Mouse (Mus musculus): ENCODE results near the gene Elmo3. TPM values are rescaled to one million over a fixed set of nuclear protein-coding genes. Genes with fewer than 3 reads are reported as not detected.

Gene Elmo3
- polyA plus RNA-seq, 1 experiment from 2014 or later, result 2.6 TPM

- ATAC-seq (ENCODE audit: low FRiP score) (peak; percentile 34), DNase-seq (ENCODE audit: low spot score) (peak; percentile 82)
- WGBS, result 1% methylated on average over 34 of the region's 34 CpGs
- Histone ChIP-seq H3K36me3 (ENCODE audit: control insufficient read depth, insufficient read depth, low read length) (no peaks in the 10 kb centered on the region), H3K4me2 (replicated peaks; ENCODE audit: low read depth, low read length) (peak within 1 kb of the TSS; percentile 98), H3K27me3 (ENCODE audit: control insufficient read depth, insufficient read depth, low read length) (no peaks in the 10 kb centered on the region), H3K9ac (ENCODE audit: low read depth, low read length) (peak within 1 kb of the TSS; percentile 61), H3K9me3 (ENCODE audit: control insufficient read depth, low read length) (no peaks in the 10 kb centered on the region), H3K27ac (ENCODE audit: low read depth, low read length) (peak within 1 kb of the TSS; percentile 58; the same call in 1 of the 2 replicates), H3K4me1 (replicated peaks; ENCODE audit: control insufficient read depth, insufficient read depth, low read length) (peaks cover 2% of the 10 kb centered on the region; the same call in 1 of the 2 replicates), H3K4me3 (ENCODE audit: low read depth, low read length) (peak within 1 kb of the TSS; percentile 62)
Observed at GRCm38 (mm10) chr8:105348450-105349095, 43.2 kb downstream of the Elmo3 start, which contains the start of gene Slc9a5. Gene Slc9a5 (plus strand): TSS chr8:105348843.

- peak; percentile 45 for DNase-seq (ENCODE audit: low spot score)
- H3K36me3 ChIP-seq (ENCODE audit: control insufficient read depth, insufficient read depth, low read length), result no peaks in the 10 kb centered on the region
- 0 out of 2 replicates have a peak overlapping the region, but pooled peaks have one; percentile 14 for H3K27ac ChIP-seq (ENCODE audit: low read depth, low read length)
- ATAC-seq (ENCODE audit: low FRiP score), result peak; percentile 38
- H3K9ac ChIP-seq (ENCODE audit: low read depth, low read length), result peak overlapping the region; percentile 61
- no peaks in the 10 kb centered on the region for H3K9me3 ChIP-seq (ENCODE audit: control insufficient read depth, low read length)
- peak overlapping the region; percentile 62 for H3K4me3 ChIP-seq (ENCODE audit: low read depth, low read length)
- peak overlapping the region; percentile 98 for H3K4me2 ChIP-seq (replicated peaks; ENCODE audit: low read depth, low read length)
- WGBS, result 0% methylated on average over 35 of the region's 48 CpGs
- peaks cover 2% of the 10 kb centered on the region; the same call in 1 of the 2 replicates for H3K4me1 ChIP-seq (replicated peaks; ENCODE audit: control insufficient read depth, insufficient read depth, low read length)
- H3K27me3 ChIP-seq (ENCODE audit: control insufficient read depth, insufficient read depth, low read length), result no peaks in the 10 kb centered on the region
Observed at GRCm38 (mm10) chr8:105349096-105349771, 43.8 kb downstream of the Elmo3 start.

DNA sequence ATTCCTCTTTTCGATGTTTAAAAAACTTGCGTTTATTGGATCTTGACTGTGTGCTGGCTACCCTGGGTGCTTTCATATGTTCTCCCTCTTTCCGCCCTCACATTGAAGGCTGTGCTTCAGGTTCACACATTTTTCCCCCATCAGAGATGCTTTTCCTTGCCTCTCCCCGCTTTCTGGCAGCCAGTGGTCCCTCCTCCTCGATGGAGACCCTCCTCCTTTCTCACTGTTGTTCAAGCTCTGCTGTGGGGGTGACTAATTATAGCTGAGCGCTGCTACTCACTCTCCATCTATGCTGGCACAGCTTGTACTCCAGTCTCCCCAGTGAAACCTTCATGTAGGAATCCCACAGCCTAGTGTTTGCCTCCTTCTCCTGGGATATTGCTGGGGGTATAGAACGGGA is 44.8 kb downstream of the Elmo3 start:
- DNase-seq (ENCODE audit: low spot score), result peak; percentile 27
- Histone ChIP-seq H3K36me3 (ENCODE audit: control insufficient read depth, insufficient read depth, low read length) (no peaks in the 10 kb centered on the region), H3K4me2 (replicated peaks; ENCODE audit: low read depth, low read length) (peak overlapping the region; percentile 98), H3K27ac (ENCODE audit: low read depth, low read length) (no peak overlapping the region), H3K4me1 (replicated peaks; ENCODE audit: control insufficient read depth, insufficient read depth, low read length) (peaks cover 4% of the 10 kb centered on the region; the same call in 1 of the 2 replicates), H3K9me3 (ENCODE audit: control insufficient read depth, low read length) (no peaks in the 10 kb centered on the region), H3K4me3 (ENCODE audit: low read depth, low read length) (no peak overlapping the region), H3K27me3 (ENCODE audit: control insufficient read depth, insufficient read depth, low read length) (no peaks in the 10 kb centered on the region), H3K9ac (ENCODE audit: low read depth, low read length) (no peak overlapping the region)
- ATAC-seq (ENCODE audit: low FRiP score), result no peak
- 49% methylated on average over 7 of the region's 7 CpGs for WGBS

DNA sequence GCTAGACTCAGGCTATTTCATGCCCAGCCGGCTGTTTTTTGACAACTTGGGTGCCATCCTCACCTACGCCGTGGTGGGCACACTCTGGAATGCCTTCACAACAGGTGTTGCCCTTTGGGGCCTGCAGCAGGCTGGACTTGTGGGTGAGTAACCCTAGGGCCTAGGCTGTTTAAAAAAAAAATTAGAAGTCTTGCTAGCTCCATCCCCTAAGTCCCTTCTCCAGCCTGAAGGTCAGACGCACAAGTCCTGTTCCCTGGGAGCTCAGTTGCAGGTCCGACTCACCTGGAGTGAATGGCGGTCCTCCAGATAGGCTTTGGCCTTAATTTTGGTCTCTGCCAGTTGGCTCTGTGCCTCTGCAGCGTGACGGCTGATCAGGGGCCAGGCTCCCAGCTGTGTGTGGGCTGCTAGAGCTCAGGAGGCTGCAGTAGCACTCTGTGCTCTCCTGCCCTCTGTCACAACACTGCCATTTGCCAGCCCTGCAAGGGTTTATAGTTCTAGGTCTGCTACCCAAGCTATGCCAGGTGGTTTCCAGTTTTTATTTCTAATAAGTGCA is 48.3 kb downstream of the Elmo3 start:
- DNase-seq (ENCODE audit: low spot score) (no peak), ATAC-seq (ENCODE audit: low FRiP score) (no peak)
- WGBS, result 81% methylated on average over 8 of the region's 8 CpGs
- Histone ChIP-seq H3K9me3 (ENCODE audit: control insufficient read depth, low read length) (no peaks in the 10 kb centered on the region), H3K36me3 (ENCODE audit: control insufficient read depth, insufficient read depth, low read length) (no peaks in the 10 kb centered on the region), H3K4me1 (replicated peaks; ENCODE audit: control insufficient read depth, insufficient read depth, low read length) (0 out of 2 replicates have a peak, but pooled peaks cover 2% of the 10 kb centered on the region), H3K27me3 (ENCODE audit: control insufficient read depth, insufficient read depth, low read length) (no peaks in the 10 kb centered on the region), H3K27ac (ENCODE audit: low read depth, low read length) (no peak overlapping the region), H3K9ac (ENCODE audit: low read depth, low read length) (no peak overlapping the region), H3K4me2 (replicated peaks; ENCODE audit: low read depth, low read length) (no peak overlapping the region), H3K4me3 (ENCODE audit: low read depth, low read length) (no peak overlapping the region)

DNA sequence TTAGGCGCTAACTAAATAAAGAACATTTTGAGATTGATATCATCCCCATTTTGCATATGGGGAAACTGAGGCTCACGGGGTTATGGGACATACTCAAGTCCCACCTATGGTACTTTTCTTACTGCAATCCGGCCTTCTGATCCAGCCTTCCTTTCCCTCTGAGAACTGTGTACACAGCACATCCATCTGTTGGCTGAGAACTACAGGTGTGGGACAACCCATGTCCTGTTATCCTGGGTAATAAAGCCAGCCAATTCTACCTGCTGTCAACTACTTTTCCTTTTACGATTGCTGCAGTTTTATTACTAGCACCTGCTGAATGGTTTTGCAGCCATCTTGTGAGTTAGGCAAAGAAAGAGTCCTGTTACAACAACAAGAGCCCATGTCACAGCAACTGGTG is 49.1 kb downstream of the Elmo3 start:
- WGBS, result 90% methylated on average over 4 of the region's 4 CpGs
- ATAC-seq (ENCODE audit: low FRiP score) (no peak), DNase-seq (ENCODE audit: low spot score) (no peak)
- no peaks in the 10 kb centered on the region for H3K36me3 ChIP-seq (ENCODE audit: control insufficient read depth, insufficient read depth, low read length)
- no peaks in the 10 kb centered on the region for H3K9me3 ChIP-seq (ENCODE audit: control insufficient read depth, low read length)
- H3K27ac ChIP-seq (ENCODE audit: low read depth, low read length), result no peak overlapping the region
- H3K4me2 ChIP-seq (replicated peaks; ENCODE audit: low read depth, low read length), result no peak overlapping the region
- H3K9ac ChIP-seq (ENCODE audit: low read depth, low read length), result no peak overlapping the region
- peaks cover 2% of the 10 kb centered on the region; the same call in 1 of the 2 replicates for H3K4me1 ChIP-seq (replicated peaks; ENCODE audit: control insufficient read depth, insufficient read depth, low read length)
- no peak overlapping the region for H3K4me3 ChIP-seq (ENCODE audit: low read depth, low read length)
- no peaks in the 10 kb centered on the region for H3K27me3 ChIP-seq (ENCODE audit: control insufficient read depth, insufficient read depth, low read length)

- ATAC-seq (ENCODE audit: low FRiP score) (no peak), DNase-seq (ENCODE audit: low spot score) (peak; percentile 31)
- Histone ChIP-seq H3K27me3 (ENCODE audit: control insufficient read depth, insufficient read depth, low read length) (no peaks in the 10 kb centered on the region), H3K4me3 (ENCODE audit: low read depth, low read length) (no peak overlapping the region), H3K36me3 (ENCODE audit: control insufficient read depth, insufficient read depth, low read length) (no peaks in the 10 kb centered on the region), H3K9ac (ENCODE audit: low read depth, low read length) (no peak overlapping the region), H3K4me1 (replicated peaks; ENCODE audit: control insufficient read depth, insufficient read depth, low read length) (peaks cover 2% of the 10 kb centered on the region; the same call in 1 of the 2 replicates), H3K9me3 (ENCODE audit: control insufficient read depth, low read length) (no peaks in the 10 kb centered on the region), H3K27ac (ENCODE audit: low read depth, low read length) (no peak overlapping the region), H3K4me2 (replicated peaks; ENCODE audit: low read depth, low read length) (no peak overlapping the region)
- 59% methylated on average over 26 of the region's 26 CpGs for WGBS
Observed at GRCm38 (mm10) chr8:105355179-105356024, 50.0 kb downstream of the Elmo3 start.

DNA sequence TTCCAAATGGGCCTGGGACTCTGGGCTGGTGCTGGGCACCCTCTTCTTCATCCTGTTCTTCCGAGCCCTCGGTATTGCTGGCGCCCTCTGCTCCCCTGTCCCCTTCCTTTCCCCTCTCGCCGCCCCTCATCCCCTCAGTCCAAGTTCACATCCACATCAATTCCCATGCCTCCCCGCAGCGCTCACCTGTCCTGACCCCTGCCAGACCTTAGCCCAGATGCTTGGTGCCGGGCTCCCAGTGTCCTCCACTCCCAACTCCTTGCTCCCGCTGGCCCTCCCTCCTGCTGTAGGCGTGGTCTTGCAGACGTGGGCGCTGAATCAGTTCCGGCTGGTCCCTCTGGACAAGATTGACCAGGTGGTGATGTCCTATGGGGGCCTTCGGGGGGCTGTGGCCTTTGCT is 51.3 kb downstream of the Elmo3 start:
- no peaks in the 10 kb centered on the region for H3K27me3 ChIP-seq (ENCODE audit: control insufficient read depth, insufficient read depth, low read length)
- H3K4me2 ChIP-seq (replicated peaks; ENCODE audit: low read depth, low read length), result no peak overlapping the region
- H3K36me3 ChIP-seq (ENCODE audit: control insufficient read depth, insufficient read depth, low read length), result no peaks in the 10 kb centered on the region
- ATAC-seq (ENCODE audit: low FRiP score), result no peak
- no peak for DNase-seq (ENCODE audit: low spot score)
- no peaks in the 10 kb centered on the region for H3K9me3 ChIP-seq (ENCODE audit: control insufficient read depth, low read length)
- 92% methylated on average over 14 of the region's 14 CpGs for WGBS
- H3K4me3 ChIP-seq (ENCODE audit: low read depth, low read length), result no peak overlapping the region
- H3K9ac ChIP-seq (ENCODE audit: low read depth, low read length), result no peak overlapping the region
- H3K27ac ChIP-seq (ENCODE audit: low read depth, low read length), result no peak overlapping the region
- peaks cover 2% of the 10 kb centered on the region; the same call in 1 of the 2 replicates for H3K4me1 ChIP-seq (replicated peaks; ENCODE audit: control insufficient read depth, insufficient read depth, low read length)

DNA sequence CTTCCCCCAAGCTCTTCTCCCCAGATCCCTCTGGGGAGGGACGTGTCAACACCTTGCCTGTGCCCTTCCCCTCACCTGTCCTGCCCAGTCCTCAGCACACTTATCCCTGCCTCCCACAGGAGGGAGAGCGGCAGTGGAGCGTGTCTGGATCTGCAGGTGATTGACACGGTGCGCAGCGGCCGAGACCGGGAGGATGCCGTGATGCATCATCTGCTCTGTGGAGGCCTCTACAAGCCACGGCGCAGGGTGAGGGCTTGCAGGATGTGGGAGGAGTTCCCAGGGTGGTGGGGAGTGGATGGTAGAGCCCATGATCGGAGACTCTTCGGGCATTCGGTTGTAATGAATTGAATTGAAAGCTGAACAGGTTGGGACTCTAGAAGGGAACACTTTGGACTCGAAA is 53.8 kb downstream of the Elmo3 start:
- Histone ChIP-seq H3K27ac (ENCODE audit: low read depth, low read length) (no peak overlapping the region), H3K4me1 (replicated peaks; ENCODE audit: control insufficient read depth, insufficient read depth, low read length) (peaks cover 2% of the 10 kb centered on the region; the same call in 1 of the 2 replicates), H3K4me2 (replicated peaks; ENCODE audit: low read depth, low read length) (no peak overlapping the region), H3K27me3 (ENCODE audit: control insufficient read depth, insufficient read depth, low read length) (no peaks in the 10 kb centered on the region), H3K36me3 (ENCODE audit: control insufficient read depth, insufficient read depth, low read length) (no peaks in the 10 kb centered on the region), H3K4me3 (ENCODE audit: low read depth, low read length) (no peak overlapping the region), H3K9ac (ENCODE audit: low read depth, low read length) (no peak overlapping the region), H3K9me3 (ENCODE audit: control insufficient read depth, low read length) (no peaks in the 10 kb centered on the region)
- DNase-seq (ENCODE audit: low spot score), result no peak
- peak; percentile 31; the same call in 1 of the 2 replicates for ATAC-seq (ENCODE audit: low FRiP score)
- 69% methylated on average over 15 of the region's 15 CpGs for WGBS
